Comparison of ENCODE assay signal across 10 mouse cellular contexts in genomic region chr5:120568336-120568768, GRCm38 (mm10). TPM values are rescaled to one million over a fixed set of nuclear protein-coding genes. Genes with fewer than 3 reads are reported as not detected.
DNase-seq lines count a peak whose midpoint lies in the region; ATAC-seq and TF ChIP-seq lines count a peak whose summit lies in the region.
"Had no signal": no experiment of that assay in that cellular context is flagged by ENCODE, and none has a peak within 500 bp of the region (broad histone marks: within the 10 kb centered on the region; RNA-seq: fewer than 3 reads in every experiment).

No protein-coding gene starts in this region.

- DNase-seq in gastrocnemius, adult 2 months = peak; percentile 61
- no peak for DNase-seq in gastrocnemius, postnatal 10 days
- peak; percentile 67 to 80 for DNase-seq in right cerebral cortex, postnatal 10 days (ENCODE audit: low spot score in 2 of 2)
- DNase-seq in right cerebral cortex, adult 18-20 months = no peak
- DNase-seq in stomach, postnatal 0 days (ENCODE audit: low spot score) = no peak
- DNase-seq in layer of hippocampus, adult 18-20 months (ENCODE audit: low spot score in 2 of 2) = no peak

- H3K4me1 ChIP-seq in intestine, embryonic 16.5 days (ENCODE audit: control insufficient read depth, insufficient read depth, low read length) = peaks cover 77% of the 10 kb centered on the region
- peaks cover 24% of the 10 kb centered on the region for H3K4me1 ChIP-seq in stomach, postnatal 0 days (replicated peaks; ENCODE audit: control insufficient read depth, insufficient read depth)

- no peaks in the 10 kb centered on the region for H3K9me3 ChIP-seq in intestine, embryonic 16.5 days (ENCODE audit: control insufficient read depth, low read length)
- H3K9me3 ChIP-seq in stomach, postnatal 0 days (ENCODE audit: control insufficient read depth, low read length) = no peaks in the 10 kb centered on the region
- H3K9me3 ChIP-seq: heart, embryonic 15.5 days; liver, embryonic 15.5 days had no signal

- intact Hi-C loops in gastrocnemius, adult 2 months (cut with DNase I) = no loop called here

- no peak overlapping the region for H3K4me2 ChIP-seq in intestine, embryonic 16.5 days (ENCODE audit: low read depth, low read length)
- H3K4me2 ChIP-seq in stomach, postnatal 0 days (replicated peaks; ENCODE audit: low read depth) = 0 out of 2 replicates have a peak overlapping the region, but pooled peaks have one; percentile 8
- H3K4me2 ChIP-seq: heart, embryonic 15.5 days; liver, embryonic 15.5 days had no signal

- no peak overlapping the region for H3K9ac ChIP-seq in intestine, embryonic 16.5 days (ENCODE audit: low read depth, low read length)
- H3K9ac ChIP-seq in stomach, postnatal 0 days (ENCODE audit: low read length) = peak overlapping the region; percentile 23; the same call in 1 of the 2 replicates
- H3K9ac ChIP-seq: heart, embryonic 15.5 days; liver, embryonic 15.5 days had no signal

- TF ChIP-seq EP300 in stomach, postnatal 0 days (optimal IDR thresholded peaks at IDR 0.05) = no peak

- no peak for TF ChIP-seq CTCF in gastrocnemius, adult 2 months (IDR thresholded peaks at IDR 0.05)
- no peak for TF ChIP-seq CTCF in stomach, postnatal 0 days (IDR thresholded peaks at IDR 0.05; ENCODE audit: low read depth)

- 52% methylated on average over 9 of the region's 9 CpGs for WGBS in intestine, embryonic 16.5 days
- WGBS in stomach, postnatal 0 days = 40% methylated on average over 9 of the region's 9 CpGs

- H3K27me3 ChIP-seq in intestine, embryonic 16.5 days (replicated peaks; ENCODE audit: control insufficient read depth, insufficient read depth, low read length) = no peaks in the 10 kb centered on the region
- H3K27me3 ChIP-seq in stomach, postnatal 0 days (ENCODE audit: control insufficient read depth, insufficient read depth, low read length) = no peaks in the 10 kb centered on the region
- H3K27me3 ChIP-seq: heart, embryonic 15.5 days; liver, embryonic 15.5 days had no signal

- peak overlapping the region; percentile 86 for H3K27ac ChIP-seq in gastrocnemius, adult 2 months
- peak overlapping the region; percentile 82; the same call in 1 of the 2 replicates for H3K27ac ChIP-seq in intestine, embryonic 16.5 days (ENCODE audit: low read length)
- 0 out of 2 replicates have a peak overlapping the region, but pooled peaks have one; percentile 71 for H3K27ac ChIP-seq in stomach, postnatal 0 days (replicated peaks)
- H3K27ac ChIP-seq: liver, embryonic 15.5 days had no signal

- H3K36me3 ChIP-seq in intestine, embryonic 16.5 days (ENCODE audit: control insufficient read depth, insufficient read depth, low read length) = no peaks in the 10 kb centered on the region
- H3K36me3 ChIP-seq in stomach, postnatal 0 days (ENCODE audit: control insufficient read depth, insufficient read depth, low read length) = no peaks in the 10 kb centered on the region
- H3K36me3 ChIP-seq: heart, embryonic 15.5 days had no signal

- ATAC-seq in intestine, embryonic 16.5 days = no peak
- ATAC-seq in stomach, postnatal 0 days (ENCODE audit: low FRiP score, low TSS enrichment) = no peak
- no peak for ATAC-seq in megakaryocyte-erythroid progenitor cell, adult 5-6 weeks (replicated peaks; ENCODE audit: low FRiP score, low TSS enrichment, poor library complexity, severe bottlenecking)

- peak overlapping the region; percentile 33 for H3K4me3 ChIP-seq in gastrocnemius, adult 2 months
- no peak overlapping the region for H3K4me3 ChIP-seq in intestine, embryonic 16.5 days (ENCODE audit: low read length)
- H3K4me3 ChIP-seq in stomach, postnatal 0 days (ENCODE audit: low read depth, low read length) = no peak overlapping the region
- H3K4me3 ChIP-seq: heart, embryonic 15.5 days; liver, embryonic 15.5 days had no signal

RNA-seq across cellular contexts. Expression of gene Tpcn1, which starts 20.1 kb away (rescaled TPM):
- total RNA-seq in gastrocnemius, adult 2 months (2021) = 10 to 100 TPM; 42.7 to 44.8 TPM
- total RNA-seq in gastrocnemius, postnatal 10 days (2021) = 10 to 100 TPM; 67.1 to 71.2 TPM
- 21.4 and 23.9 TPM in 2 replicates for polyA plus RNA-seq in intestine, embryonic 16.5 days (2015; fragmentation: Nextera tagmentation; extraction: Ambion mirVana)
- 12.7 and 13.9 TPM in 2 replicates for polyA plus RNA-seq in stomach, postnatal 0 days (2015; fragmentation: Nextera tagmentation; extraction: Ambion mirVana)
- total RNA-seq in layer of hippocampus, adult 18-20 months (2021) = 10 to 100 TPM; 33.9 to 37.0 TPM
- total RNA-seq in megakaryocyte-erythroid progenitor cell, adult 5-6 weeks (2014; fragmentation: Nextera tagmentation) = 71.7 and 84.7 TPM in 2 replicates
- total RNA-seq in megakaryocyte-erythroid progenitor cell, adult 5-6 weeks (2017) = 16.0 and 19.1 TPM in 2 replicates

RNA-seq across cellular contexts. Expression of gene Iqcd, which starts 20.5 kb away (rescaled TPM):
- not detected for total RNA-seq in gastrocnemius, adult 2 months (2021)
- under 1 TPM; 0.40 to 0.50 TPM for total RNA-seq in gastrocnemius, postnatal 10 days (2021)
- 0.17 and 0.27 TPM in 2 replicates for polyA plus RNA-seq in intestine, embryonic 16.5 days (2015; fragmentation: Nextera tagmentation; extraction: Ambion mirVana)
- 0.25 and 0.36 TPM in 2 replicates for polyA plus RNA-seq in stomach, postnatal 0 days (2015; fragmentation: Nextera tagmentation; extraction: Ambion mirVana)
- 1 to 10 TPM in 1 of 2 experiments, under 1 TPM in 1; 0.99 to 1.0 TPM for total RNA-seq in layer of hippocampus, adult 18-20 months (2021)
- 6.4 and 9.0 TPM in 2 replicates for total RNA-seq in megakaryocyte-erythroid progenitor cell, adult 5-6 weeks (2014; fragmentation: Nextera tagmentation)
- total RNA-seq in megakaryocyte-erythroid progenitor cell, adult 5-6 weeks (2017) = 6.3 and 7.9 TPM in 2 replicates

RNA-seq across cellular contexts. Expression of gene Rita1, which starts 44.0 kb away (rescaled TPM):
- 1 to 10 TPM; 4.9 to 6.6 TPM for total RNA-seq in gastrocnemius, adult 2 months (2021)
- 1 to 10 TPM; 4.7 to 6.2 TPM for total RNA-seq in gastrocnemius, postnatal 10 days (2021)
- 12.7 and 12.8 TPM in 2 replicates for polyA plus RNA-seq in intestine, embryonic 16.5 days (2015; fragmentation: Nextera tagmentation; extraction: Ambion mirVana)
- polyA plus RNA-seq in stomach, postnatal 0 days (2015; fragmentation: Nextera tagmentation; extraction: Ambion mirVana) = 12.1 TPM in 2 replicates
- total RNA-seq in layer of hippocampus, adult 18-20 months (2021) = 10 to 100 TPM; 27.5 to 29.5 TPM
- 9.9 and 11.8 TPM in 2 replicates for total RNA-seq in megakaryocyte-erythroid progenitor cell, adult 5-6 weeks (2014; fragmentation: Nextera tagmentation)
- total RNA-seq in megakaryocyte-erythroid progenitor cell, adult 5-6 weeks (2017) = 5.5 and 6.9 TPM in 2 replicates

RNA-seq across cellular contexts. Expression of gene Ddx54, which starts 44.2 kb away (rescaled TPM):
- total RNA-seq in gastrocnemius, adult 2 months (2021) = 10 to 100 TPM; 16.9 to 17.7 TPM
- total RNA-seq in gastrocnemius, postnatal 10 days (2021) = 10 to 100 TPM; 22.4 to 23.9 TPM
- polyA plus RNA-seq in intestine, embryonic 16.5 days (2015; fragmentation: Nextera tagmentation; extraction: Ambion mirVana) = 50.8 and 51.4 TPM in 2 replicates
- polyA plus RNA-seq in stomach, postnatal 0 days (2015; fragmentation: Nextera tagmentation; extraction: Ambion mirVana) = 22.5 and 23.0 TPM in 2 replicates
- total RNA-seq in layer of hippocampus, adult 18-20 months (2021) = 10 to 100 TPM; 39.3 to 40.5 TPM
- total RNA-seq in megakaryocyte-erythroid progenitor cell, adult 5-6 weeks (2014; fragmentation: Nextera tagmentation) = 28.3 and 41.7 TPM in 2 replicates
- total RNA-seq in megakaryocyte-erythroid progenitor cell, adult 5-6 weeks (2017) = 40.4 and 40.6 TPM in 2 replicates

RNA-seq across cellular contexts. Expression of gene Slc8b1, which starts 57.4 kb away (rescaled TPM):
- total RNA-seq in gastrocnemius, adult 2 months (2021) = 10 to 100 TPM in 1 of 2 experiments, 1 to 10 TPM in 1; 8.1 to 10.5 TPM
- total RNA-seq in gastrocnemius, postnatal 10 days (2021) = 10 to 100 TPM; 15.1 to 20.0 TPM
- 6.9 and 7.6 TPM in 2 replicates for polyA plus RNA-seq in intestine, embryonic 16.5 days (2015; fragmentation: Nextera tagmentation; extraction: Ambion mirVana)
- polyA plus RNA-seq in stomach, postnatal 0 days (2015; fragmentation: Nextera tagmentation; extraction: Ambion mirVana) = 4.9 and 5.2 TPM in 2 replicates
- total RNA-seq in layer of hippocampus, adult 18-20 months (2021) = 10 to 100 TPM in 1 of 2 experiments, 1 to 10 TPM in 1; 7.8 to 11.8 TPM
- total RNA-seq in megakaryocyte-erythroid progenitor cell, adult 5-6 weeks (2014; fragmentation: Nextera tagmentation) = 0.35 and 1.6 TPM in 2 replicates
- 0.09 and 1.7 TPM in 2 replicates for total RNA-seq in megakaryocyte-erythroid progenitor cell, adult 5-6 weeks (2017)

Comparison
In these comparisons a context has a peak if more than half of its experiments do, and no peak if none do; other contexts are left out.
1. DNase-seq: peak in gastrocnemius, adult 2 months (single experiment) and right cerebral cortex, postnatal 10 days (2 of 2); none in gastrocnemius, postnatal 10 days (single experiment), right cerebral cortex, adult 18-20 months (single experiment), stomach, postnatal 0 days (single experiment) and layer of hippocampus, adult 18-20 months (0 of 2).
2. Peak in every context shown above with its lines, with median percentiles within 50 percentile points of each other: H3K27ac ChIP-seq.